Mouse (Mus musculus): ENCODE results near the gene Foxd4.

Gene Foxd4

GRCm38 (mm10) chr19:24900581-24901220 is at the start of gene Foxd4:
Gene Foxd4, minus strand, starts transcription at chr19:24901197.
- DNase-seq (ENCODE audit: low spot score in 2 of 2): no peak

- no peak for DNase-seq (ENCODE audit: low spot score in 2 of 2)
Observed at GRCm38 (mm10) chr19:24945521-24946262, 44.7 kb upstream of the Foxd4 start.

- DNase-seq (ENCODE audit: low spot score in 2 of 2): no peak
Observed at GRCm38 (mm10) chr19:24937084-24937483, 36.1 kb upstream of the Foxd4 start.

GRCm38 (mm10) chr19:24929041-24929440 is 28.0 kb upstream of the Foxd4 start:
- DNase-seq (ENCODE audit: low spot score in 2 of 2): no peak

GRCm38 (mm10) chr19:24920866-24921265 is 19.9 kb upstream of the Foxd4 start:
- DNase-seq (ENCODE audit: low spot score in 2 of 2): no peak

- DNase-seq (ENCODE audit: low spot score in 2 of 2): no peak
Observed at GRCm38 (mm10) chr19:24908385-24909155, 7.6 kb upstream of the Foxd4 start.

- no peak for DNase-seq (ENCODE audit: low spot score in 2 of 2)
Observed at GRCm38 (mm10) chr19:24907655-24908054, 6.7 kb upstream of the Foxd4 start.

GRCm38 (mm10) chr19:24902821-24903220 is 1.8 kb upstream of the Foxd4 start:
- DNase-seq (ENCODE audit: low spot score in 2 of 2): no peak

- DNase-seq (ENCODE audit: low spot score in 2 of 2): no peak
Observed at GRCm38 (mm10) chr19:24902256-24902655, 1.3 kb upstream of the Foxd4 start.

- DNase-seq (ENCODE audit: low spot score in 2 of 2): no peak
Observed at GRCm38 (mm10) chr19:24901666-24902065, 669 bp upstream of the Foxd4 start.

- DNase-seq (ENCODE audit: low spot score in 2 of 2): no peak
Observed at GRCm38 (mm10) chr19:24899578-24900544, 1.1 kb downstream of the Foxd4 start.

- no peak for DNase-seq (ENCODE audit: low spot score in 2 of 2)
Observed at GRCm38 (mm10) chr19:24898737-24899577, 2.0 kb downstream of the Foxd4 start.

- DNase-seq (ENCODE audit: low spot score in 2 of 2): no peak
Observed at GRCm38 (mm10) chr19:24897896-24898736, 2.9 kb downstream of the Foxd4 start.

GRCm38 (mm10) chr19:24897006-24897895 is 3.7 kb downstream of the Foxd4 start:
- no peak for DNase-seq (ENCODE audit: low spot score in 2 of 2)

- no peak for DNase-seq (ENCODE audit: low spot score in 2 of 2)
Observed at GRCm38 (mm10) chr19:24896536-24896935, 4.5 kb downstream of the Foxd4 start.

- DNase-seq (ENCODE audit: low spot score in 2 of 2): no peak
Observed at GRCm38 (mm10) chr19:24886888-24887287, 14.1 kb downstream of the Foxd4 start.

- DNase-seq (ENCODE audit: low spot score in 2 of 2): no peak
Observed at GRCm38 (mm10) chr19:24885504-24885903, 15.5 kb downstream of the Foxd4 start.

GRCm38 (mm10) chr19:24881237-24881636 is 19.8 kb downstream of the Foxd4 start:
- DNase-seq (ENCODE audit: low spot score in 2 of 2): no peak

Measured in frontal cortex, postnatal 14 days (tissue).